Mouse (Mus musculus) right cerebral cortex, postnatal 14 days (tissue): ENCODE data around the gene Nt5c3b.

Source experiments
- DNase-seq: peaks from one replicate; pipeline ENCODE4 v3.0.0; 2022

Gene Nt5c3b

DNA sequence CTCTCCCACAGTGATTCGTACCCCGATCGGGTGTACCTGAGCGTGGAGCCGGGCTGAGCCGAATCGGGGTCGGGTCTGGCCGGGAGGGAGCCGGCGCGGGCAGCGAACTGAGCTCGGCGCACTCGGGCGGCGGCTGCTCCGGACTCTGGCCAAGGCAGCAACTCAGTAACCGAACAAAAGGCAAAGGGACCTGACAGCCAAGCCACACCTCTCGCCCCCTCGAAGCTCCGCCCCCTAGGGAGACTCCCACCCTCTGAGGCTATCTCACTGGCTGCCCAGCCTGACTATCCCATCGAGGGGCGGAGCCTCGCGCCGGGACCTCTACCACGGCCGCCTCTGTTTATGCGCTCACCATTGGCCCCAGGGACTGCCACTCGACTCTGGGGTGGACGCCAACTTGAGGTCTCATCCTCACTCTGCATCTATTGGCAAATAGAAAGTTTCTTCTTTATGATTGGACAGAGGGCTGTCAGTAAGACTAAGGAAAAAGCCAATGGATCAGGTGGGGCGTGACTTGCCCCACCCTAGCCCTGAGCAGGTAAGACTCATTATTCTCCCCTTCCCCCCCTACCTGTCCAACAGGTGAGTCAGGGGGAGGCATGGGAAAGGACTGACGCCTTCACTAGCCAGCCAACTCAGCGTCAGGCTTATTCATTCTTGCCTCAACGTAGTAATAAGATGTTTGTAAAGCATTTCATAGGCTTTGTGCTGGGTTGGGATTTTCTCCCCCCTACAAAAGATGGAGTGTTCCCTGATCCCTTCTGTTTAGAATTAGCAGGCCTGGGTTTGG, 43.8 kb downstream of the Nt5c3b start, which contains the start of gene Jup:
Gene Jup, minus strand, starts transcription at position 164 of the 790 bp plus-strand sequence.
- DNase-seq, result peak; percentile 100

DNA sequence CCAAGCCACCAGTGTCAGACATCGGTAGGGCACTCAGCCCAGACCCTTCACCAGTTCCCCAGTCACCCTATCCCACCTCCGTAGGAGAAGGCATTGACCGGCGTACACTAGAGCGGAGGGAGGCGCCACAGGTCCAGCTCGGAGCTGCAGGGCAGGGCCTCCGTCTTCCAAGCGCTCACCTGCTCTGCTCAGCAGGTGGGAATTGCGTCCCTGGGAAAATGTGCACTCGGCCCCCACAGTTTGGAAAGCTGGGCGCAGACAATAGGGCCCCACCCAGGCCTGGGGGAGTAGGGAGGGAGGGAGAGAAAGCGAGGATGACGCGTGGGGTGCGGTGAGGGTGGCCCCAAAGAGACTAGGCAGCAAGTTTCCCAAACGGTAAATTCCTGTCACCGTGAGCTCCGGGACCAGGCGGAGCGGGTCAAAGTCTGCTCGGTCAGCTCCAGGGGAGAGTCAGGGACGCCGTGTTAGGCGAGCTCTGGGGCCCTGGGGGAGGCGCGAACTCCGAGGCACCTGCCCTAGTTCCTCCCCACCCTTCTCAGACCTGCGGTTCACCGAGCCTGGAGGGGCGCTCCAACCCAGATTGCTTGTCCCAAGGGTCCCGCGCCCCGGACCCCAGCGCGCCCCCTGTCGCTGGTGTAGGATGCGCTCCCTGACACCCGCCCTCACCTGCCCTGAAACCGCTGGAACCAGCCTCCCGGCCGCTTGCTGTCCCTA, 44.6 kb downstream of the Nt5c3b start:
- no peak for DNase-seq

DNA sequence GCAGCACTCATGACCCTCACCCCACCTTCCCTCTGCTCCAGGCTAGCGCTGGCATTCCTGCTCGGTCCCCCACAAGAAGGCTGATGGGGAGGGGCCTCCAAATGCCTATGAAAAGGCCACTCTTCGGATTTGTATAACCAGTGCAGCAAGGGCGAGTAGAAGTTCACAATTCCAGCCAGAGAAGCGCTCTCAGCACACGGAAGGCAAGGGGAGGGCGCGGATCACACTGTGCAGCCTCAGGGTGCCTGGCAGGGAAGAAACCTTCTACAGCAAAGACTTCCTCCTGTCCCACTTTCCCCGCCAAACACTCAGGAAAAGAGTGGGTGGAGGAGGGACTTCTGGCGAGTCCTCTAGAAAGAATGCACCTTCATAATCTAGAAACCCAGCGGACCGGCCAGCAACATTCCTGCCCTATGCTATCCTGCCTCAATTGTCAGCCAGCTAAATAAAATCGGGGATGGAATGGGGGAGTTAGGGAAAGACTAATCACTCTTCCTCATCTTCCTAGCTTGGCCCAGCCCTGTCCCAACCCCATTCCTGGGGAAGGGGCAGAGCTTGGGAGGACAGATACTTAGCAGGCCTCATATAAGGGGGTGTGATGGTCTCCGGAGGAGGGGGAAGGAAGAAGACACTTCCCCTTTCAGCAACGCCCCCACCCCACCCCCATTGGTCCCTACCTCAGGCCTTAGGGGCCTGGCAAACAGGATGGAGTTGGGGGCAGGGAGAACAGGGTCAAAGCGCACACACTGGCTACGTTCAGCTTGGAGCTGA, 45.6 kb downstream of the Nt5c3b start:
- DNase-seq, result no peak

DNA sequence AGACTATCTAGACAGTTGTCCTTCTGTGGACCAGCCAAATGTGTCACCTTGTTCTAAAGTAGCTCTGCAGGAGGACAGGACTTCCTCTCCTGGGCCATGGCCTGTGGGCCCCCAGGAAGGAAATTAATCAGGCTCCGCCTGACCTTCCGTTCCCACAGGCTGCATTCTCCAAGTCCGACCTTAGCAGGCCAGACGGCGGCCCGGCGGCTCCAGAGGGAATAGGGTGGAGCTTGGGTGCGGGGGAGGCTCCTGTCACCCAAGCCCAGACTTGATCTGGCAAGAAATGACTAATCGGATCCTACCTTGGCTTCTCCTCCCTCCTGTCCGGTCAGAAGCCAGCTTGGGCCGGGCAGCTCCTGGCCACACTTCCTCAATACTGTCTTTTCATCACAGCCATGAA, 46.4 kb downstream of the Nt5c3b start:
- no peak for DNase-seq

DNA sequence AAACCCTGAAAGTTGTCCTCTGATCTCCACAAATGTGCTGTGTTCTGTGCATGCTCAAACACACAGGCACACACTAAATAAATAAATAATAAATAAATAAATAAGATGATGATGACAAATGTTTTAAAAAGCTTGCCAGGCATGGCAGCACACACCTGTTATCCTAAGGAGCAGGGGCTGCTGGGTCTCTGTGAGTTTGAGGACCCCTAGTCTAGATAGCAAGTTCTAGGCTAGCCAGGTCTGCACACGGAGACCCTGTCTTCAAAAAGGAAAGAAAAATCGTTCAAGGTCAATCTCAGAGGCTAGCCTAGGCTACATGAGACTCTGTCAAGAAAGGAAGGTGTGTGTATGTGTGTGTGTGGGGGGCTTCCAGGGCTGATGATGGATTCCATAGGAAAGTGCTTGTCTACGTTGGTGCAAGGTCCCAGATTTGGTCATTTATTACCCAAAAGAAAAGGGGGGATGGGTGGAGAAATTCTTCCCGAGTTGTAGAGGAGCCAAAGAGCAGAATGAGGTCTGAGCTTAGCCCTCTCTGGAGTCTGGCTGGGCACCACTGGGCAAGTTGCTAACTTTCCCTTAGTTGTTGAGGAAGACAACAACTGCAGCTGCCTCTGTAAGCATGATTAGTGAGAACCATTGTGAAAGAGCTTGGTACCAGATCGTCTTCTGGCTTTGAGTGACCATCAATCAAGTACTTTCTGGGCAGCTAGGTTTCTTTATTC, 47.1 kb downstream of the Nt5c3b start:
- no peak for DNase-seq

DNA sequence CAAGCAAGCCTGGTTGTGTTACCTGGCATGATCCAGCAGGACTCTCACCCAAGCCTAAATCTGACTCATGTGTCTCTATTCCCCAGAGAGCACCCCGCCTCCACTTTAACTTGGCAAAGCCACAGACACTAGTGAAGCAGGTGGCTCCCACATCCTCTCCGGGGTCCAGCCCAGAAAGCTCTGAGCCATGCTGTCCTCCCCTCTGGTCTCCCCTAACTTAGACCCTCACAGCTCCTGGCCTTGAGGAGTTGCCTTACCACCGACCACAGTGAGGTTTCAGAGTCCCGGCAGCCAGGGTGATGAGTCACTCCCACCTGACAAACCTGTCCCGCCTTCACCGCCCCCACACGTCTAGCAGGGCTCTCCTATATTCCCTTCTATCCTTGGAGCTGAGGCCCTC, 47.9 kb downstream of the Nt5c3b start:
- DNase-seq, result no peak

DNA sequence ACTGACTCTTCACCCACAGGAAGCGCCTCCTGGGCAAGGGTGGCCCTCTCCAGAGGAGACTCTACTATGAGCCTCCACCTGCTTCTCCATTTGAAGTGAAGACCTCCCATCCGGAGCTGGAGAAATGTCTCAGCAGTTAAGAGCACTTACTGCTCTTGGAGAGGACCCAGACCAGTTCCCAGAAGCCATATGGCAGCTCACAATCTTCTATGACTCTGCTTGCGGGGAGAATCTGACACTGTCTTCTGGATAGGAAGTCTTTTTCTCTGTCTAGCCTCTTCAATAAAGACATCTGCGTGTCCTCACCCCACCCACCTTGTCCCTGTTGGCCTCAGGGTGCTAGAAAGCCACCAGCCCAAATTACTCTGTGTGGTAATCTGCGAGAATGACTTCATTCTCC, 48.6 kb downstream of the Nt5c3b start:
- no peak for DNase-seq

DNA sequence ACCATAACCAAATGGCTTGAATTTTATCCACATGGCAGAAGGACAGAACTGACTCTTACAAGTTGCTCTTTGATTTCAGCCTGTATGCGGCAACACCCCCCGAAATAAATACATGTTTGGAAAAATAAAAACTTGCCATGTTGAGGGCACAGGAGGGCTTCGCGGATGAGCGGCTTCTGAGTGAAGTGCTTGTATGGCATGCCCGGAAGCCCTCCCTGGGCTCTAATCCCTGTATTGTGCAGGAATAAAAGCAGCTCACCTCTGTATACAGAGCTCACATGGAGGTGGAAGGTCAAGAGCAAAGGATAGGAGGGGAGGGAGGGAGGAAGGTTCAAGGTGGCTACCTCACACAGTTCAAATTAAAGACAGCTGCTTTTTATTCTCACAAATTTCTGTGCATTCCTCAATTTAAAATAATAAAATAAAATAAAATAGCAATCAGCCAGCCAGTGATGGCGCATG, 49.7 kb downstream of the Nt5c3b start:
- DNase-seq, result no peak

DNA sequence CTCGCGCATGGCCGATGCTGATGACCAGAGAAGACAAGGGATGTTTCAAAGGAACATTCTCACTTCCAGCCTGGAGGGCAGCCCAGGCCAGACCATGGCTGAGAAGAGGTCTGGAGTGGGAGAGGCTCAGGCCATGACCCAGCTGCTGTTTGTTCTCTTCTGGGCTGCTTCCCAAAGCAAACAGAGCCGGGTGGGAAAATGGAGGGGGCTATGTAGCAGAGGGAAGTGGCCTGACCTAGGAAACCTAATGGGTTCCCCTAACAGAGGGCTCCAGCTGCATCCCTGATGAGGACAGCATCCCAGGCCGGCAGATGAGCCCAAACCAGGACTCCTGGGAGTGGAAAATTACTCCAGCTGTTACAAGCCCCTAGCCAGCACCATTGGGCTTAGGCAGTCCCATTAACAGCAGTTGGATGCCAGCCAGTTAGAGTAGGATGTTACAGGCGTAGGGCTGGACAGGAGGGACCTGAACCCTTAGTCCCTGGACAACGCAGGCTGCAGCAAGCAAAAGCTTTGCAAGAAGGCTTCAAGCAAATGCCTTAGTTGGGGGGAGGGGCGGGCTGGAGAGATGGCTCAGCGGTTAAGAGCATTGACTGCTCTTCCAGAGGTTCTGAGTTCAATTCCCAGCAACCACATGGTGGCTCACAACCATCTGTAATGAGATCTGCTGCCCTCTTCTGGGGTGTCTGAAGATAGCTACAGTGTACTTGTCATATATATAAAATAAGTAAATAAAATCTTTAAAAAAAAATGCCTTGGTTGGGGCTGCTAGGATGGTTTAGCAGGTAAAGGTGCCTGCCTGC, 50.3 kb downstream of the Nt5c3b start:
- no peak for DNase-seq

DNA sequence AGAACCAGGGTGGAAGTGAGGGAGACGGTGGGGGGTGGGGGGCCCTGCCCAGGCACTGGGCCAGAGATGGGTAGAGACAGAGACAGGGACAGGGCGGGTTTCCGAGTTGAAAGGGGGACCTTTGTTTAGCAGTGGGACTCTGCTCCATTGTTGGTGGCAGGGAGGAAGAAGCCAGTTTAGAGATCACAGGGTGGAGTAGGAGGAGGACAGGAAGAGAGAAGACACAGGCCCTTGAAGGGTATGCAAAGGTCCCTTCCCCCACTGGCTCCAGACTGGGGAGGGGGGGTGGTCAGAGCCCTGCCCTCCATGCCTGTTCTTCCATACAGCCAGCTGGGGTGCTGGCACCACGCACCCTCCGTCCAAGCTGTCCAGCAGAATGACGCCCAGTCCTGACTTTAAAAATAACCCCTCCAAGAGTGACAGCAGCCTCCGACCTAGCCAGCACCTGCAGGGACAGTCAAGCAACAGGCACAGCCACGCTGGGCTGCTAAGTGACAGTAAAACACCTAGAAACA, 51.6 kb downstream of the Nt5c3b start:
- no peak for DNase-seq

DNA sequence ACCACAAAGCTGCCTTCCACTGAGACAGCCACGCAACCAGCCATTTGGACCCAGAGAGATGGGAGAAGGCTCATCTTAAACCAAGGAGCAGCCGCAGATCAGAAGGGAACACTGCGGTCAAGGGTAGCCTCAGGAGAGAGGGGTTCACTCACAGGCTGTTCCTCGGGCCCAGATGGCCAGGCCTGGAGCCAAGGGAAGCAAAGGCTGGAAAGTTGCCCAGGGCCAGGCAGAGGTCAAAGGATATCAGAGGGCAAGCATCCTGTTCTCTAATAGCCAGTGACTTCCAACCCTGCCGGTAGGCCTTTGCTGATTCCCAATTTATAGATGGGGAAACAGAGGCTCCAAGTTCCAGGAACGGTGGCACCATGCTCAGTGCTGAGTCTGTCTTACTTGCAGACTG, 53.0 kb downstream of the Nt5c3b start:
- DNase-seq, result no peak

DNA sequence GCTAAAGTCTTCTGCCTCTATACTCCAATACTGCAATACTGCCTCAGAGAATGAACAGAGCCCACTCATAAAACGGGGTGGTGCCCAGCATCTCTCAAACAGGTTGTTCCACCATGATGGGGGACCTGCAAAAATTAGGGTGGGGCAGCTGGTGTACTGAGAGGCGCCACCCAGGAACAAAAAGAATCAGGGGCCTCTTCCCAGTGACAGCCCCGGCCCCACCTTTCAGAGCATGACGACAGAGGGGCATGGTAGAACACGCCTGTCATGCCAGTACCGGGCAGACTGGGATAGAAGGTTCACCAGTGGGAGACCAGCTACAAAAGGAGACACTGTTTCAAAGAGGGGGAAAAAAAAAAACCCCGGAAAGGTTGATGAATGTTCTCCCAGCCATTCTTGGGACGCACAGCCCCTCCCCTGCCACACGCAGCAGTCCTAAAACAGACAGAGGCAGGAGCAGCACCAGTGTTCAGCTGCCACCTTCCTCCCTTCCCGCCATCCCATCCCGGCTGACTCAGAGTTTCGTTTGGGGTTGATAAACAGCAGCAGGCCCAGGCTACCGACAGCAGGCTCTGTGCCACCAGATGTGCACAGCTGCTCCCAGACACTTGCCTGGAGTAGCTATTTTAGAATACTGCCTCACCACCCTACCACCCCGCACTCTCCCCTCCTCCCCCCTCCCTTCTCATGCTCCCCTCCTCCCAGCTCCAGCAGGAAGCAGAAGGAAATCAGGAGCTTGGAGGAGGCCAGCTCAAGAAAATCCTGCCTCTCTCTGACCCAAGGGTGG, 53.8 kb downstream of the Nt5c3b start:
- peak; percentile 39 for DNase-seq

DNA sequence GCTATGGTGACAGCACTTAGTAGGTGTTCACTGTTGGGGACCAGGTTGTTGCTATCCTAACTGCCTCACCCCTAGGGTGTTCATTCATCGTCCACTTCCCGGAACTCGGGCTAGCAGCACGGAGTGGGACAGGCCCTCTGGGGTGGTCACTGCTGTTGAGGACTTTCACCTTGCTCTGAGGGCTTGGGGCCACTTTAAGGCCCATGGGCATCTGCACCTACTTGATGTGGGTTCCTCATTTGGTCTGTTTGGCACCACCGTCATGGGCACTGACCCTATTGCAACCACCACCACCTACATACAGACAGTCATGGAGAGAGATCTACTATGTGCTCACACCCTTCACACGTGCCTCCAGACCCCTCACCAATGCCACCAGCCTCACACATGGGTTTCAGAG, 54.5 kb downstream of the Nt5c3b start:
- DNase-seq, result no peak

DNA sequence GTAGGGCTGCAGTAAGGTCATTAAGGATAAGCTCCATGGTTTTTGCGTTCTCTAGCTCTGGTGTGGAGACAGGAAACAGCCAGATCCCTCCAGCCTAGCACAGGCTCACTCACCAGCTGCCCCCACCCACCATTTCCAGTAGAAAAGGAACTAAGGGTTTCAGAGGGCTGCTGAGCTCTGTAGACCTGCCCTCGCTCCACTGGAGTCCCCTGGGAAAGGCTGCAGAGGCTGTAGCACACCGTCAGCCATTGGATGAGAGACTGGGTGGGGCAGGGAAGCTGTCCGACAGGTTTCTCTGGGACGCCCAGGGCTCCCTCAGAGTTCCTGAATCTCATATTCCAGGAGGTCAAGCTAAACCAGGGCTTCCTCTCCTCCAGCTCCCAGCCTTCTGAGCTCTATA, 55.0 kb downstream of the Nt5c3b start:
- no peak for DNase-seq

DNA sequence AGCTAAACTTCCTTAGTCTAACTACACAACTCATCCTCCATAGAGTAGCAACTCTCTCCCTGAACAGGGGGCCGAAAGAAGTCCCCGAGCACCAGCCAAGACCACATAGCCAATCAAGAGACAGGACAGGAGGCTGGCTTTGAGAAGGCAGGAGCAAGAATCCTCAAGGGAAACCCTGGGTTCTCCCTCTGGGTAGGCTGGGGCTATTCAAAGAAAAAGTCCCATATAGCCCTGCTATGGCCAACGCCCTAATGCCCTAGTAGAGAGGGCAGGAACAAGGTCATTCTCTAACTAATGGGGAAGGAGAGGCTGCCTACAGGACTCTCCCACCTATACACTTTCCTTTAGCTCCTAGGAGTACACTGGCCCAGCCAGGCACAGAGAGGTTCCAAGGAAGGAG, 56.6 kb downstream of the Nt5c3b start:
- no peak for DNase-seq

DNA sequence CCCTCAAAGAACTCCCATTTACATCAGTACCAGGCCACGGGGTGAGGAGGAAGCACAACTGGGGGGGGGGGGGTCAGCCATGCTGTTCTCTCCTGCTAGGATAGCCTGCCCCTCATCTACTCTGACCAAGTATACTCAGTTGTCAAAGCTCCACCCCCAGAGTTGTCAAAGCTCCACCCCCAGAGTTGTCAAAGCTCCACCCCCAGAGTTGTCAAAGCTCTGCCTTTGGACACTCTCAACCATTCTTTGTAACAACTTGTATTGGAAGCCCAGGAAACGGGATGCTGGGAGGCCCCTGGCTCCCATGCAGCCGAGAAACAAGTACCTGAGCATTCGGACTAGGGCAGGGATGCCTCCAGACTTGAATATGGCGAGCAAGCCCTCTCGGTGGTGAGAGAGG, 58.9 kb downstream of the Nt5c3b start:
- no peak for DNase-seq

DNA sequence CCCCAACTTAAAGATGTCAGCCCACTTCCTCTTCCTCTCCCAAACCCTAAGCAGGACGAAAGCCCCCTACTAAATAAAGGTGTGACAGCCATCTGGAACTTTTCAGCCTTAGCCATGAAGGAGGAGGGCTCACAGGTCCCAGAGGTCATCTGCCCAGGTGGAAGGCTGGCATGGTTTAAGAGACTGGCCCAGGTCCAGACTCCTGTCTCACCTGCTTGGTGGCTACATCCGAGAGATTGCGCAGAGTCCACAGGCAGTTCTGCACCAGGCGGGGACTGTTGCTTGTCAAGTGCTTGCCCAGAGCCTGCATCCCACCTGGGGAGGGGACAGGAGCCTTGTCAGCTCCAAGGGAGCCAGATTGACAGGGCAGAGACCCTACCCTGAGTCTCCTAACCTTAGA, 62.3 kb downstream of the Nt5c3b start:
- DNase-seq, result no peak

DNA sequence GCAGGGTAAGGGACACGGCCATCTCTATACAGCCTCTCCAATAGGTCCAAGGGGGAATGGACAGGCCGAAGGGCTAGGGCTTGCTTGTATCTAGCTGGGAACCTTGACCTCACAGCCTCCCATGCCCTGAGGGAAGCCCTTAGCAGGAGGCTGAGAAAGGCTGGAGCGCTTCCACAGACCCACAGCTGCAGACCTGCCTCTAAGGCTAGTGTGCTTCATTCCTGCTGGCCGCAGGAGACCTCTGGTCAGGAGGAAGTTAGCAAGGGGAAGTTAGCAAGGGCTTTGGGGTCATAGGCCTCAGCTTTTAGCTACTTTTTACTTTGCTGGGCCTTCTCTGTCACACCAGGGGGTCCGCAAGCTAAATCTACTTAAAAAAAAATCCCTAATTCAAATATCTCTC, 63.2 kb downstream of the Nt5c3b start:
- no peak for DNase-seq

DNA sequence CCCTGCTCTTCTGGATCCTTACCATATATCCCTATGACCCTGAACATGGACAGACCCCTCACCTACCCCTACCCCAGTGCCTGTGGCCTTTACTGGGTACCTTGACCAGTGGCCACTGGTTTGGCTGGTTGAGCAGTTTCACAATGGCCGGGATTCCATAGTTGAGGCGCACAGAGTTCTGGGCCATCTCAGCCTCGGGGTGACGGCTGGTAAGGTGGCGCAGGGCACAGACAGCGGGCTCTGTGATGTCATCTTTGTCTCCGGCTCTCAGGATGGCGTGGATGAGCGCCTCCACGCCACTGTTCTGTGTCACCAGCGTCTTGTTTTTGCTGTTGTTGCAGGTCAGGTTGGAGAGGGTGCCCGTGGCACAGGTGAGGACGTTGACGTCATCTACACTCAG, 63.6 kb downstream of the Nt5c3b start:
- DNase-seq, result no peak

DNA sequence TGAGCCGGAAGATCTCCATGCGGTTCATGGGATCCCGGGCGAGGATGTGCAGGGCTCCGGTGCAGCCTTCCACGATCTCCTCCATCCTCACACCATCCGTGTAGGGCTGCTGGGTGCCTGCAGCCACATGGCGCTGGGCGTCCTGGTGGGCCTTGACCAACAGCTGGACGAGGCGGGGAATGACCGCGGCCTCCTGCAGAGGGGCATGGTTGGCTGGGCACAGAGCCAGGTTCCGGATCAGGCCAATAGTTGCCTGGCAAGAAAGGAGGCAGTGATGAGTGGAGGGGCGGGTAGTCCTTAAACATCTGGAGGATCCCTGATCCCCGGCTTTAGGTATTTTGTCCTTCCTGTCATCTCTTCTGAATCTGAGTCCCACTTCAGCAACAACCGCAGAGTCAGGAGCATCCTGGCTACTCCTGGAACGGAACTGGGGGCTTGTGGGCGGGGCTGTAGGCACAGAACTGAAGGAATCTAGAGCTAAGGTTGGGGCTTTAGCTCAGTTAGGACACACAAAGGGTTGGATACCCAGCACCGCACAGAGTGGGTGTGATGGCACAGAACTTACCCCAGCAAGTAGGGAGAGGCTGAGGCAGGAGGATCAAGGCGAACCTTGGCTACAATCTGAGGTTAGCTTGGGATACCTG, 64.7 kb downstream of the Nt5c3b start:
- DNase-seq, result no peak

DNA sequence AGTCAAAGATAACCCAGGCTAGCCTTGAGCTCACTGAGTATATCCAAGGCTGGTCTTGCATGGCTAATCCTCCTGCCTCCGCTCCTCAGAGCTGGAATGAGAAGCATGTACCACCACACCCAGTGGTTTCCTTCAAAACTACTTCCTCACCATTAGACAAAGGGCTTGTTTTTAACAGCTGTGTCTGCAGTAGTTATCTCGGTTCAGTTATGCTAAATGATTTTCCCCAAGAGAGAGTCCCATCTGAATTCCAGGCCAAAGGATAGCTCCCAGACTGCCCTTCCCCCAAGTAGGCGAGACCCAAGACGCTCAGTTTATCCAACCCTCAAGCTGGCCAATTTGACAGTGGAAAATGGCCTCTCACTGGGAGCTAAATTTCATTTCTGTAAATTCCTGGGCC, 65.6 kb downstream of the Nt5c3b start:
- no peak for DNase-seq
